Mouse (Mus musculus) gastrocnemius, adult 8-10 months (tissue): ENCODE data around the gene Ccin. TPM values are rescaled to one million over a fixed set of nuclear protein-coding genes. Genes with fewer than 3 reads are reported as not detected.
A peak's percentile ranks its signal among the peaks of the same experiment; 100 is the strongest.

Experiments used
- DNase-seq, 2 experiments: peaks; one replicate each; pipeline ENCODE4 v3.0.0; 2022; ENCODE audit warnings: low spot score in 2 of 2
- total RNA-seq, 4 experiments: library from RNA; stranded (reverse); gene quantifications; 2 replicates each; pipeline ENCODE4 v1.2.4; 2022

Ccin gene
- total RNA-seq, 4 experiments from 2014 or later = not detected

- no peak for DNase-seq
Observed at GRCm38 (mm10) chr4:43974914-43975616, 8.2 kb upstream of the Ccin start.

GRCm38 (mm10) chr4:43976223-43976740, 7.0 kb upstream of the Ccin start:
- DNase-seq = no peak

DNA sequence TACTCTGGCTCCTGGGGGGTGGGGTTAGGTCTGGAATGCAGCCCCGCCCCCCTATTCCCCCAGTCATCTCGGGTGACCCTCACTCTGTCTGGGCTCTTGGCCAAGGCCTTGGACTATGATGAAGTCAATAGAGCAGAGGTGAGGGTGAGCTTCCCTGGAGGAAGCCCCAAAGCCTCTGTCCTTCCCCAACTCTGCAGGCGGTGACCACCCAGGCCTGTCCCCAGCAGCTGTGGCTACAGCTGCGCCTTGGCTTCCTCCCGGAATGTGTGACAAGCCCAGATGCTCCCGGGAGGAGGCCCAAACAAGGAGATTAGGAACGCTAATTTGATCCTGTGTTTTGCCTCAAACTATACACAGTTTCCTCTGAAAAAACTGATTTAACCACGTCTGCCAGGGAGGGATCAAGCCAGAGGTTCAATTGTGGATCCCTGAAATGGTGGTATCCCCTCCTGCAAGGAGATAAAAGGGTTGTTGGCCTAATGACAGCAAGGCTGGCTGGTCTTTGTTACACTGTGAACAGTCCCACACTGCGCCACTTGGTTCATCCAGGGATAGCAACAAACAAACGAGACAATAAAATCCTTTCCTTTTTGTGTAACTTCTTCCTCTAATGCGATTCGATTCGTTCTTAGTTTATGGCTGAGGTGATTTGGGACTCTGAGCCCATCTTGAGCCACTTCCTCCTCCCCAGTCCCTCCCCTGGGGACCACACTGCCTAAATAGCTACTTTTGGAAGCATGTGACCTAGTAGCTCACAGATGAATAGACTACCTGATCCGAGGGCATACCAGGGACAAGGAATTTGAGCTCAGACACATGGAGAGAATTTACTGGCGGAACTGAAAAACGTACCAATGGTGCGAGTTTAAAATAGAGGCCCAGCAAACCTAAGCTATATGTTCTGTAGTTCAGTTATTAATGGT, 4.5 kb upstream of the Ccin start:
- DNase-seq = peak; percentile 27 to 35

- DNase-seq = no peak
Observed at GRCm38 (mm10) chr4:43979746-43980145, 3.5 kb upstream of the Ccin start.

- DNase-seq = no peak
Observed at GRCm38 (mm10) chr4:43980236-43980635, 3.0 kb upstream of the Ccin start.

DNA sequence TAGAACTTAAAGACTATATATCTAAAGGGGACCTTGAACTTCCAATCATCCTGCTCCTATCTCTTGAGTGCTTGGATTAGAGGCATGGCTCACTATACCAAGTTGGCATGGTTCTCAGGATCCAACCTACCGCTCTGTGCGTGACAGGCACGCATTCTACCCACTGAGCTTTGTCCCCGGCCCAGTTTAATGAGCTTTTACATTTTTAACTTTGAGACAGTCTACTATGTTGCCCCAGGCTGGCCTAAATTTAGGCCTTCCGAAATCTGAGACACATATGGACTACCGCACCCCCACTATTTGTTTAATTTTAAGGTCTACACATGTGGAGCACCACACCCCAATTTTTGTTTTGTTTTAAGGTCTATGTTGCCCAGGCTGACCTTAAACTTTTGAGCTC, 2.4 kb upstream of the Ccin start:
- no peak for DNase-seq

GRCm38 (mm10) chr4:43981251-43981650, 2.0 kb upstream of the Ccin start:
- no peak for DNase-seq

DNA sequence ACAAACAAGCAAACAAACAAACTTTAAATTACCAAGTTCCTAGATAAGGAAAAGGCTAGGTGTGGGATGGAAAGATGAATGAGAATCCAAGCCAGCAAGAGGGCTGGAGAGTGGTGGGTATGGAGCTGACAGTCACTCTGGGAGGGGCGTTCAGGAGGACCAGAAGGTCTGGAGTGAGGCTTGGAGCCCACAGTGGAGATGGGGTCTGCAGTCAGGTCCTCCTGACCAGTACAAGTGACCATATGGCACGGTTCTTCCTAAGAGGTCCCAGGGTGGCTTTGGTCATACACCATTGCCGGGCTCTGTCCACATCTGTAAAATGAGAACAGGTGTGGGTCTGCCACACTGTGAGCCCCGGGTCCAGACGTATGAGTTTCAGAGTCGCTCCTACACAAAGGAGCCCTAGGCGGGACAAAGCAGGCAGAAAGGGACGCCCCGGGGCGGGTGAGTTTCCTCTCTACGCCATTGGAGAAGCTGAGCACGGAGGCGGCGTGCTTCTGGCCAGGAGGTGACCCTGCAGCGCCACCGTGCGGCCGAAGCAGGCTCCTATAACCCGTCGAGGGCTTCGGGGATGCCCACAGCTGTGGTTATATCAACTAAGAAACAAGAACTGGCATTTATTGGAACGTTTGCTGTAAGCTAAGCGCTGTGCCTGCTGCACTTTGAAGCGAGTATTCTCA, 1.1 kb upstream of the Ccin start:
- DNase-seq = peak; percentile 85 to 90

- no peak for DNase-seq
Observed at GRCm38 (mm10) chr4:43983756-43984155, 473 bp downstream of the Ccin start.

GRCm38 (mm10) chr4:43984326-43984725, 1.0 kb downstream of the Ccin start:
- no peak for DNase-seq

DNA sequence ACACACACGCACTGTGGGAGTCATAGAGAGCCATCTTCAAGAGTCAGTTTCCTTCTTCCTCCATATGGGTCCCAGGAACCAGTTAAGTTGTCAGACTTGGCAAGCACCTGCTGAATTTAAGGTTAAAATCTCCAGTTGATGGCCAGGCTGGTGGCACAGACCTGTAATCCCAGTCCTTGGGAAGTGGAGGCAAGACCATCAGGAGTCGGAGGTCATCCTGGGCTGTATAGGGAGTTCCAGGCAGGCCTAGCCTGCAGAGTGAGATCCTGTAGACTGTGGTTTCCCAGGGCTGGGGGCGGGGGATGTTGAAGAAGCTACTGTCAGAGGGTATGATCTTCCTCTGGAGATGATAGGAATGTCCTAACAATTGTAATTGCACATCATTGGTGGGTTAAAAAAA, 5.7 kb downstream of the Ccin start:
- no peak for DNase-seq

DNA sequence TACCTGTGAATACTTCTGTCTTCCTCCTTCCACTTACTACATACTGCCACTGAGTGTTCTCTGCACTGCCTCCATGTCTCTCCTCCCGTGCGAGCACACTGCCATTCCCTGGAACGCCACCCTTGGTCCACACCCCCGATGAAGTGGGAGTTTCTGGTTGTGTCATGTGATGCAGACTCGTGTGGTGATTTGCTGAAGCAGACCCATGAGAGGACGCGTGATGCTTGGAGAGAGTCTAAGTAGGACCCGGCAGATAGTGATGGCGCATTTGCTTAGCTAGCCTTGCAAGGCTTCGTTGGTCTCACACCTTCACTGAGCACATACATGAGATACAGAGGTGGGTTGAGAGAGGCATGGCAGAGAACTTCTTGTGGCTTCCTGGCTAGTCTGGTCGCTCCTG, 9.8 kb downstream of the Ccin start:
- DNase-seq = no peak

- DNase-seq = no peak
Observed at GRCm38 (mm10) chr4:43994342-43994741, 11.1 kb downstream of the Ccin start.

DNA sequence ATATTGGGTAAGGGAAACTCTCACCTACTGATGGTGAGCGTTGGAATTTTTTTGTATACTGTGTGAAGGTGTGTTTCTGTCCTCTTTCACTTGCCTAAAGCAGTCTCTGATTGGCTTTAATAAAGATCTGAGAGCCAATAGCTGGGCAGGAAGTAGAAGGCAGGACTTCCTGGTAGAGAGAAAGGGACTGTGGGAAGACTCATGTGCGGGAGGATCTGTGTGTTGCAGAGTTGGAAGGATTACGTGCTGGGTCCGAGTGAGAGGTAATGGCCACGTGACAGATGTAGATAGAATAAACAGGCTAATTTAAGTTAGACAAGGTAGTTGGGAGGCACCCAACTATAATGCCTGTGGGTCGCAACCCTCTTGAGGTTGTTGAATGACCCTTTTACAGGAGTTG, 20.3 kb downstream of the Ccin start:
- DNase-seq = no peak

DNA sequence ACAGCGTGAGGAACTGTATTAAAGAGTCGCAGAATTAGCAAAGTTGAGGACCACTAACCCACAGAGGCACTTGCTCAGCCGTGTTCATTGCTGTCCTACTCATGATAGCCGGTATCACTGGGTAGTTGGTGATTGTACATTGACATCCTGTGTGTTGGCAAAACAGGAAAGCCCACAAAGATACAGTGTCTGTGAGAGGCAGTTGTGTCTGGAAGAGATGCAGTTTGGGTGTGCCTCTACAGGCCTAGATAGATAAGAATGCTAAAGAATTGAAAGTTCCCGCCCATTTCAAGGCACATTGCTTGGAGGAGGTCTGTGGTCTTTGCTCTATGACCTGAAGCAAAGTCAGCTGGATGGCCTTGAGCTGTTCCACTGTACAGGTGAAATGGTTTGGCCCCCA, 20.8 kb downstream of the Ccin start, which contains the start of gene Clta:
Gene Clta (plus strand): TSS at position 327 of the 400 bp plus-strand sequence.
- DNase-seq = no peak

GRCm38 (mm10) chr4:44004623-44005409, 21.5 kb downstream of the Ccin start:
- DNase-seq = no peak

- no peak for DNase-seq
Observed at GRCm38 (mm10) chr4:44010176-44010575, 26.9 kb downstream of the Ccin start.

GRCm38 (mm10) chr4:44010893-44011292, 27.6 kb downstream of the Ccin start:
- no peak for DNase-seq

DNA sequence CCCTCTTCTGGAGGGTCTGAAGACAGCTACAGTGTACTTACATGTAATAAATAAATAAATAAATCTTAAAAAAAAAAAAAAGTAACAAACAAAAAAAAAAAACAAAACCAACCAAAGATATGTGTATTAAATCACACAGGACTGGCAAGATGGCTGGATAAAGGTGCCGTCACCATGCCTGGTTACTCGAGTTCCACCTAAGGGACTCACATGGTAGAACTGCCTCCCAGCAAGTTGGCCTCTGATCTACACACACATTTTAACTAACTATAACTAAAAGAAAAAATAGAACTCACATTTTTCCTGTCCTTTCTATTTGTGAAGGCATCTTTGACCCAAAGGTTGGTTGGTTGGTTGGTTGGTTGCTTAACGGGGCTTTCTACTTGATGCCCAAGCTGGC, 28.5 kb downstream of the Ccin start:
- DNase-seq = no peak

- DNase-seq = peak; percentile 88 to 91
Observed at GRCm38 (mm10) chr4:44012376-44013367, 29.4 kb downstream of the Ccin start.
